Comparison of ENCODE assay signal across 15 mouse cellular contexts in genomic region chr12:118367307-118368076, GRCm38 (mm10).
DNase-seq lines count a peak whose midpoint lies in the region; ATAC-seq lines count a peak whose summit lies in the region.
"Had no signal": no experiment of that assay in that cellular context is flagged by ENCODE, and none has a peak within 500 bp of the region (broad histone marks: within the 10 kb centered on the region; RNA-seq: fewer than 3 reads in every experiment).

No protein-coding gene starts in this region.

- no peaks in the 10 kb centered on the region for H3K27me3 ChIP-seq in embryonic facial prominence, embryonic 14.5 days (replicated peaks; ENCODE audit: control insufficient read depth, insufficient read depth, low read length)
- H3K27me3 ChIP-seq in embryonic facial prominence, embryonic 10.5 days (replicated peaks; ENCODE audit: low read depth, poor library complexity, severe bottlenecking), result no peaks in the 10 kb centered on the region
- H3K27me3 ChIP-seq in liver, embryonic 16.5 days (ENCODE audit: control insufficient read depth, insufficient read depth, low read depth, low read length), result no peaks in the 10 kb centered on the region

- H3K36me3 ChIP-seq in embryonic facial prominence, embryonic 14.5 days (ENCODE audit: control insufficient read depth, insufficient read depth, low read length), result no peaks in the 10 kb centered on the region
- H3K36me3 ChIP-seq in embryonic facial prominence, embryonic 10.5 days (replicated peaks), result no peaks in the 10 kb centered on the region
- no peaks in the 10 kb centered on the region for H3K36me3 ChIP-seq in liver, embryonic 16.5 days (ENCODE audit: control insufficient read depth, insufficient read depth)

- H3K4me3 ChIP-seq in embryonic facial prominence, embryonic 14.5 days (ENCODE audit: low read depth, low read length), result no peak overlapping the region
- no peak overlapping the region for H3K4me3 ChIP-seq in embryonic facial prominence, embryonic 10.5 days
- no peak overlapping the region for H3K4me3 ChIP-seq in liver, embryonic 16.5 days (ENCODE audit: low read depth, low read length)
- H3K4me3 ChIP-seq: layer of hippocampus, adult 2 months had no signal

- no peak overlapping the region for H3K9ac ChIP-seq in embryonic facial prominence, embryonic 14.5 days (ENCODE audit: low read depth, low read length)
- no peak overlapping the region for H3K9ac ChIP-seq in liver, embryonic 16.5 days (ENCODE audit: low read depth, low read length)
- H3K9ac ChIP-seq: hindbrain, embryonic 14.5 days had no signal

- intact Hi-C loops in gastrocnemius, postnatal 14 days (cut with DNase I; ENCODE audit: low total_unique reads), result no loop called here

- ATAC-seq in embryonic facial prominence, embryonic 14.5 days (ENCODE audit: low read depth), result peak; percentile 50; the same call in 1 of the 2 replicates
- peak; percentile 87 for ATAC-seq in liver, embryonic 16.5 days (ENCODE audit: low read depth)
- ATAC-seq: forebrain, embryonic 16.5 days had no signal

- H3K4me1 ChIP-seq in embryonic facial prominence, embryonic 14.5 days (ENCODE audit: control insufficient read depth, insufficient read depth, low read length), result no peaks in the 10 kb centered on the region
- H3K4me1 ChIP-seq in embryonic facial prominence, embryonic 10.5 days, result no peaks in the 10 kb centered on the region
- no peaks in the 10 kb centered on the region for H3K4me1 ChIP-seq in liver, embryonic 16.5 days (ENCODE audit: control insufficient read depth, low read depth, low read length)

- H3K9me3 ChIP-seq in embryonic facial prominence, embryonic 14.5 days (ENCODE audit: control insufficient read depth, low read length), result no peaks in the 10 kb centered on the region
- H3K9me3 ChIP-seq in embryonic facial prominence, embryonic 10.5 days, result no peaks in the 10 kb centered on the region
- H3K9me3 ChIP-seq in liver, embryonic 16.5 days (replicated peaks; ENCODE audit: control insufficient read depth, low read length), result no peaks in the 10 kb centered on the region

- DNase-seq in embryonic facial prominence, embryonic 14.5 days (ENCODE audit: low spot score), result no peak
- no peak for DNase-seq in embryonic facial prominence, embryonic 10.5 days (ENCODE audit: low spot score)
- DNase-seq in urinary bladder, adult 18-20 months (ENCODE audit: low spot score in 2 of 2), result peak; percentile 3 to 5
- no peak for DNase-seq in urinary bladder, postnatal 4 days (ENCODE audit: low spot score in 2 of 2)
- no peak for DNase-seq in adipocyte (ENCODE audit: low spot score)
- DNase-seq in layer of hippocampus, postnatal 14 days (ENCODE audit: low spot score in 2 of 2), result no peak
- no peak for DNase-seq in gastrocnemius, postnatal 14 days
- DNase-seq: cerebellum, adult 11 months; gastrocnemius, postnatal 36 days; thymus, postnatal 14 days had no signal

- H3K27ac ChIP-seq in embryonic facial prominence, embryonic 14.5 days (replicated peaks; ENCODE audit: low read depth, low read length), result no peak overlapping the region
- no peak overlapping the region for H3K27ac ChIP-seq in embryonic facial prominence, embryonic 10.5 days (replicated peaks)
- H3K27ac ChIP-seq in liver, embryonic 16.5 days (ENCODE audit: low read length), result no peak overlapping the region
- H3K27ac ChIP-seq: hindbrain, embryonic 14.5 days; layer of hippocampus, adult 2 months; macrophage had no signal

- WGBS in embryonic facial prominence, embryonic 14.5 days, result 74% methylated on average over 10 of the region's 10 CpGs
- WGBS in embryonic facial prominence, embryonic 10.5 days, result 83% methylated on average over 10 of the region's 10 CpGs
- 38% methylated on average over 10 of the region's 10 CpGs for WGBS in liver, embryonic 16.5 days (ENCODE audit: insufficient replicate concordance)

- no peak overlapping the region for H3K4me2 ChIP-seq in embryonic facial prominence, embryonic 14.5 days (ENCODE audit: low read depth, low read length)
- H3K4me2 ChIP-seq in liver, embryonic 16.5 days (ENCODE audit: low read depth, low read length), result no peak overlapping the region; the same call in 1 of the 2 replicates
- H3K4me2 ChIP-seq: hindbrain, embryonic 14.5 days had no signal

Comparison
In these comparisons a context has a peak if more than half of its experiments do, and no peak if none do; other contexts are left out.
1. DNase-seq: peak in urinary bladder, adult 18-20 months (2 of 2); none in embryonic facial prominence, embryonic 14.5 days (single experiment), embryonic facial prominence, embryonic 10.5 days (single experiment), urinary bladder, postnatal 4 days (0 of 2), adipocyte (single experiment), layer of hippocampus, postnatal 14 days (0 of 2) and gastrocnemius, postnatal 14 days (single experiment).